Mouse (Mus musculus): ENCODE measurements at regions not wholly inside any gene's neighbourhood (a gene's known extent, or its start where the extent isn't known, plus 50 kb on each side); places are given as distances from the start of the nearest gene placed in this dataset.

GRCm38 (mm10) chr13:48371060-48371459 is 110.0 kb downstream of the Id4 start:
- H3K79me2 ChIP-seq (ENCODE audit: control insufficient read depth, insufficient read depth, low read length, poor library complexity), result no peaks in the 10 kb centered on the region
- no peak overlapping the region for H3K9ac ChIP-seq (ENCODE audit: control insufficient read depth, low read depth, low read length, poor library complexity, severe bottlenecking)
- TF ChIP-seq CHD1 (IDR thresholded peaks at IDR 0.05; ENCODE audit: low read depth, low read length) (no peak), TBP (IDR thresholded peaks at IDR 0.05; ENCODE audit: low read depth, low read length) (no peak), GABPA (IDR thresholded peaks at IDR 0.05; ENCODE audit: low read depth, low read length) (no peak), POLR2A (IDR thresholded peaks at IDR 0.05; ENCODE audit: control insufficient read depth in 1 of 2, insufficient read depth in 1 of 2, low read depth in 1 of 2, low read length in 2 of 2, poor library complexity in 1 of 2) (no peak), ZKSCAN1 (IDR thresholded peaks at IDR 0.05; ENCODE audit: low read depth, low read length) (no peak), SIN3A (IDR thresholded peaks at IDR 0.05; ENCODE audit: low read length) (no peak), TAL1 (IDR thresholded peaks at IDR 0.05; ENCODE audit: low read length) (no peak), EP300 (IDR thresholded peaks at IDR 0.05; ENCODE audit: low read depth in 1 of 2, low read length in 2 of 2) (no peak), UBTF (IDR thresholded peaks at IDR 0.05; ENCODE audit: borderline replicate concordance, insufficient read depth, low read depth, low read length) (no peak)
- H3K4me3 ChIP-seq (ENCODE audit: control insufficient read depth in 1 of 2, insufficient read depth in 1 of 2, low read depth in 2 of 2, low read length in 2 of 2), result no peak overlapping the region
- H3K36me3 ChIP-seq (ENCODE audit: control insufficient read depth in 1 of 2, insufficient read depth in 2 of 2, low read length in 2 of 2), result no peaks in the 10 kb centered on the region
- H3K9me3 ChIP-seq (replicated peaks; ENCODE audit: insufficient read depth, low read length), result no peaks in the 10 kb centered on the region
- no peaks in the 10 kb centered on the region for H3K4me1 ChIP-seq (ENCODE audit: control insufficient read depth in 1 of 2, insufficient read depth in 2 of 2, low read length in 2 of 2)
- H3K27ac ChIP-seq (ENCODE audit: control insufficient read depth, low read depth, low read length), result no peak overlapping the region
- H3K27me3 ChIP-seq (ENCODE audit: control insufficient read depth in 1 of 2, insufficient read depth in 2 of 2, low read length in 2 of 2), result no peaks in the 10 kb centered on the region
- no peak for DNase-seq (ENCODE audit: low read depth, low spot score)

GRCm38 (mm10) chr13:48376405-48376804 is 115.4 kb downstream of the Id4 start:
- TF ChIP-seq TAL1 (IDR thresholded peaks at IDR 0.05; ENCODE audit: low read length) (no peak), CTCF (IDR thresholded peaks at IDR 0.05 in 2 of 3, conservative IDR thresholded peaks at IDR 0.05 in 1 of 3; ENCODE audit: control insufficient read depth in 1 of 3, insufficient read depth in 1 of 3, low read depth in 2 of 3, low read length in 3 of 3, poor library complexity in 1 of 3, severe bottlenecking in 1 of 3) (no peak)
- no peak overlapping the region for H3K9ac ChIP-seq (ENCODE audit: control insufficient read depth, low read depth, low read length, poor library complexity, severe bottlenecking)
- DNase-seq (ENCODE audit: low read depth, low spot score), result no peak
- no peaks in the 10 kb centered on the region for H3K9me3 ChIP-seq (replicated peaks; ENCODE audit: insufficient read depth, low read length)
- no peaks in the 10 kb centered on the region for H3K4me1 ChIP-seq (ENCODE audit: control insufficient read depth in 1 of 2, insufficient read depth in 2 of 2, low read length in 2 of 2)
- H3K79me2 ChIP-seq (ENCODE audit: control insufficient read depth, insufficient read depth, low read length, poor library complexity), result no peaks in the 10 kb centered on the region
- H3K36me3 ChIP-seq (ENCODE audit: control insufficient read depth in 1 of 2, insufficient read depth in 2 of 2, low read length in 2 of 2), result no peaks in the 10 kb centered on the region
- H3K4me3 ChIP-seq (ENCODE audit: control insufficient read depth in 1 of 2, insufficient read depth in 1 of 2, low read depth in 2 of 2, low read length in 2 of 2), result no peak overlapping the region
- no peaks in the 10 kb centered on the region for H3K27me3 ChIP-seq (ENCODE audit: control insufficient read depth in 1 of 2, insufficient read depth in 2 of 2, low read length in 2 of 2)
- no peak overlapping the region for H3K27ac ChIP-seq (ENCODE audit: control insufficient read depth, low read depth, low read length)

GRCm38 (mm10) chr13:48383580-48384445 is 122.8 kb downstream of the Id4 start:
- H3K4me1 ChIP-seq (ENCODE audit: control insufficient read depth in 1 of 2, insufficient read depth in 2 of 2, low read length in 2 of 2), result no peaks in the 10 kb centered on the region
- DNase-seq (ENCODE audit: low read depth, low spot score), result no peak
- no peaks in the 10 kb centered on the region for H3K79me2 ChIP-seq (ENCODE audit: control insufficient read depth, insufficient read depth, low read length, poor library complexity)
- no peak overlapping the region for H3K9ac ChIP-seq (ENCODE audit: control insufficient read depth, low read depth, low read length, poor library complexity, severe bottlenecking)
- no peaks in the 10 kb centered on the region for H3K9me3 ChIP-seq (replicated peaks; ENCODE audit: insufficient read depth, low read length)
- no peak for TF ChIP-seq POLR2AphosphoS5 (IDR thresholded peaks at IDR 0.05; ENCODE audit: borderline replicate concordance, low read depth, low read length)
- TF ChIP-seq CTCF (IDR thresholded peaks at IDR 0.05 in 2 of 3, conservative IDR thresholded peaks at IDR 0.05 in 1 of 3; ENCODE audit: control insufficient read depth in 1 of 3, insufficient read depth in 1 of 3, low read depth in 2 of 3, low read length in 3 of 3, poor library complexity in 1 of 3, severe bottlenecking in 1 of 3), result no peak
- TF ChIP-seq USF2 (IDR thresholded peaks at IDR 0.05; ENCODE audit: borderline replicate concordance in 1 of 2, insufficient read depth in 1 of 2, low read depth in 1 of 2, low read length in 2 of 2), result no peak
- TF ChIP-seq MYB (IDR thresholded peaks at IDR 0.05; ENCODE audit: low read depth, low read length), result no peak
- no peak for TF ChIP-seq MYC (IDR thresholded peaks at IDR 0.05; ENCODE audit: low read depth, low read length)
- TF ChIP-seq MAX (IDR thresholded peaks at IDR 0.05; ENCODE audit: low read length), result no peak
- TF ChIP-seq E2F4 (IDR thresholded peaks at IDR 0.05; ENCODE audit: borderline replicate concordance, low read depth, low read length), result no peak
- no peak for TF ChIP-seq MAZ (IDR thresholded peaks at IDR 0.05; ENCODE audit: low read depth, low read length)
- no peak for TF ChIP-seq MXI1 (IDR thresholded peaks at IDR 0.05; ENCODE audit: low read depth, low read length)
- no peak for TF ChIP-seq ZC3H11A (IDR thresholded peaks at IDR 0.05; ENCODE audit: low read depth, low read length)
- no peak for TF ChIP-seq TBP (IDR thresholded peaks at IDR 0.05; ENCODE audit: low read depth, low read length)
- no peak for TF ChIP-seq POLR2A (IDR thresholded peaks at IDR 0.05; ENCODE audit: control insufficient read depth in 1 of 2, insufficient read depth in 1 of 2, low read depth in 1 of 2, low read length in 2 of 2, poor library complexity in 1 of 2)
- H3K27me3 ChIP-seq (ENCODE audit: control insufficient read depth in 1 of 2, insufficient read depth in 2 of 2, low read length in 2 of 2), result no peaks in the 10 kb centered on the region; a peak in 1 of 4 replicates
- no peak overlapping the region for H3K4me3 ChIP-seq (ENCODE audit: control insufficient read depth in 1 of 2, insufficient read depth in 1 of 2, low read depth in 2 of 2, low read length in 2 of 2)
- no peak overlapping the region for H3K27ac ChIP-seq (ENCODE audit: control insufficient read depth, low read depth, low read length)
- no peaks in the 10 kb centered on the region for H3K36me3 ChIP-seq (ENCODE audit: control insufficient read depth in 1 of 2, insufficient read depth in 2 of 2, low read length in 2 of 2)

All from MEL (cell line).